Mouse (Mus musculus): Measurements from ENCODE around the gene Vmn1r71. TPM values are rescaled to one million over a fixed set of nuclear protein-coding genes. Genes with fewer than 3 reads are reported as not detected.
"Not testable (repeated sequence)": the region's sequence is repeated elsewhere in the genome, so short reads cannot be mapped to it uniquely, and the experiment has no call there.

Gene Vmn1r71
- total RNA-seq (2021) = not detected
- long read RNA-seq, experiment 1 = 0 reads
- long read RNA-seq, experiment 2 = 0 reads

GRCm38 (mm10) chr7:10754264-10754663 lies at the start of gene Vmn1r71:
Gene Vmn1r71 (minus strand): TSS chr7:10754364.
- intact Hi-C loops (cut with DNase I; ENCODE audit: low total_unique reads) = no loop called here
- no peak for DNase-seq

DNA sequence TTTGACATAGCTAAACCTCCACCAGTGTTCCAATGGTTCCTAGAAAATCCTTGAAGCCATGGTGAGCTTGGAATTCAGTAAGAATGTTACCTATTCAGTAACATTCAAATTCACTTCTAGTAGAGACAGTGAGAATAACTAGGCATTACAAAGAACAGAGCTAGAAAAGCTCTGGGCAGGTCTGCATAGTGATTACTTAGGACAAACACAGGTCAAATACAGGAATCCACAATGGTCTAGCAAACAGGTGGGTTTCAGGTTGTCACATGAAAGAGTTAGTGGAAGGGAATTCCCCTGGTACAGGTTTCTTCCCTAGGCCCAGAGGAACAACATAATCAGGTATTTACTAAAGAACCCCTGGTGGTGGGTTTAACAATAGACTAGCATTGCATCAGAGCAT lies 3.4 kb upstream of the Vmn1r71 start:
- DNase-seq; intact Hi-C loops (cut with DNase I; ENCODE audit: low total_unique reads): not testable (repeated sequence)

Other genes with a start within 250 kb of the Vmn1r71 start
- not detected for gene Vmn1r68, start 195.9 kb downstream of the Vmn1r71 start, total RNA-seq (2021)
- not detected for gene Vmn1r69, start 140.7 kb downstream of the Vmn1r71 start, total RNA-seq (2021)
- gene Vmn1r70, start 122.8 kb downstream of the Vmn1r71 start, total RNA-seq (2021) = not detected
- gene Nlrp4b, start 66.6 kb downstream of the Vmn1r71 start, total RNA-seq (2021) = not detected
- gene Zscan4b, start 150.7 kb upstream of the Vmn1r71 start, total RNA-seq (2021) = not detected

All from gastrocnemius, postnatal 14 days (tissue).